Mouse (Mus musculus): ENCODE measurements around the gene Yars2. TPM values are rescaled to one million over a fixed set of nuclear protein-coding genes. Genes with fewer than 3 reads are reported as not detected.

Gene Yars2
- total and polyA plus RNA-seq, 3 experiments, result 48.2 to 49.2 TPM; not detected in 1

GRCm38 (mm10) chr16:16260882-16261281, 41.9 kb upstream of the Yars2 start:
- TF ChIP-seq KAT2A (conservative IDR thresholded peaks at IDR 0.05; ENCODE audit: low read depth, low read length) (no peak), MAFK (IDR thresholded peaks at IDR 0.05; ENCODE audit: borderline replicate concordance, low read depth, low read length) (no peak), NRF1 (IDR thresholded peaks at IDR 0.05; ENCODE audit: insufficient read depth, low read depth, low read length, poor library complexity, severe bottlenecking) (no peak), EP300 (IDR thresholded peaks at IDR 0.05; ENCODE audit: low read depth in 1 of 2, low read length in 2 of 2) (peak in 1 of 2 experiments; percentile 27; a peak in 3 of 4 replicates), CHD1 (IDR thresholded peaks at IDR 0.05; ENCODE audit: low read depth, low read length) (no peak), POLR2AphosphoS5 (IDR thresholded peaks at IDR 0.05; ENCODE audit: borderline replicate concordance, low read depth, low read length) (no peak), ELF1 (IDR thresholded peaks at IDR 0.05; ENCODE audit: low read depth, low read length) (no peak), GATA1 (IDR thresholded peaks at IDR 0.05; ENCODE audit: low read depth, low read length) (peak; percentile 33; the same call in 1 of the 2 replicates), RAD21 (IDR thresholded peaks at IDR 0.05; ENCODE audit: low read depth, low read length) (no peak), MYC (IDR thresholded peaks at IDR 0.05; ENCODE audit: low read depth, low read length) (no peak), ZKSCAN1 (IDR thresholded peaks at IDR 0.05; ENCODE audit: low read depth, low read length) (no peak), POLR2AphosphoS2 (IDR thresholded peaks at IDR 0.05; ENCODE audit: low read length) (no peak), ZC3H11A (IDR thresholded peaks at IDR 0.05; ENCODE audit: low read depth, low read length) (no peak), POLR2A (IDR thresholded peaks at IDR 0.05; ENCODE audit: control insufficient read depth in 1 of 2, insufficient read depth in 1 of 2, low read depth in 1 of 2, low read length in 2 of 2, poor library complexity in 1 of 2) (no peak)
- H3K4me1 ChIP-seq (ENCODE audit: control insufficient read depth in 1 of 2, insufficient read depth in 2 of 2, low read length in 2 of 2), result peaks cover 8 to 11% of the 10 kb centered on the region in 2 experiments; a peak in 3 of 4 replicates
- peak; percentile 60 for DNase-seq (ENCODE audit: low read depth, low spot score)
- no peak overlapping the region for H3K9ac ChIP-seq (ENCODE audit: control insufficient read depth, low read depth, low read length, poor library complexity, severe bottlenecking)
- no peaks in the 10 kb centered on the region; a peak in 1 of 4 replicates for H3K27me3 ChIP-seq (ENCODE audit: control insufficient read depth in 1 of 2, insufficient read depth in 2 of 2, low read length in 2 of 2)
- H3K4me3 ChIP-seq (ENCODE audit: control insufficient read depth in 1 of 2, insufficient read depth in 1 of 2, low read depth in 2 of 2, low read length in 2 of 2), result no peak overlapping the region
- H3K36me3 ChIP-seq (ENCODE audit: control insufficient read depth in 1 of 2, insufficient read depth in 2 of 2, low read length in 2 of 2), result peaks cover 0 to 14% of the 10 kb centered on the region in 2 experiments; a peak in 2 of 4 replicates
- no peaks in the 10 kb centered on the region for H3K9me3 ChIP-seq (replicated peaks; ENCODE audit: insufficient read depth, low read length)
- no peaks in the 10 kb centered on the region for H3K79me2 ChIP-seq (ENCODE audit: control insufficient read depth, insufficient read depth, low read length, poor library complexity)
- no peak overlapping the region for H3K27ac ChIP-seq (ENCODE audit: control insufficient read depth, low read depth, low read length)

GRCm38 (mm10) chr16:16261481-16261880, 41.3 kb upstream of the Yars2 start:
- Histone ChIP-seq H3K9me3 (replicated peaks; ENCODE audit: insufficient read depth, low read length) (no peaks in the 10 kb centered on the region), H3K9ac (ENCODE audit: control insufficient read depth, low read depth, low read length, poor library complexity, severe bottlenecking) (no peak overlapping the region), H3K4me3 (ENCODE audit: control insufficient read depth in 1 of 2, insufficient read depth in 1 of 2, low read depth in 2 of 2, low read length in 2 of 2) (no peak overlapping the region), H3K36me3 (ENCODE audit: control insufficient read depth in 1 of 2, insufficient read depth in 2 of 2, low read length in 2 of 2) (peaks cover 0 to 13% of the 10 kb centered on the region in 2 experiments; a peak in 2 of 4 replicates), H3K79me2 (ENCODE audit: control insufficient read depth, insufficient read depth, low read length, poor library complexity) (no peaks in the 10 kb centered on the region), H3K4me1 (ENCODE audit: control insufficient read depth in 1 of 2, insufficient read depth in 2 of 2, low read length in 2 of 2) (peaks cover 2 to 8% of the 10 kb centered on the region in 2 experiments; a peak in 3 of 4 replicates), H3K27me3 (ENCODE audit: control insufficient read depth in 1 of 2, insufficient read depth in 2 of 2, low read length in 2 of 2) (no peaks in the 10 kb centered on the region; a peak in 1 of 4 replicates), H3K27ac (ENCODE audit: control insufficient read depth, low read depth, low read length) (no peak overlapping the region)
- TF ChIP-seq NRF1 (IDR thresholded peaks at IDR 0.05; ENCODE audit: insufficient read depth, low read depth, low read length, poor library complexity, severe bottlenecking) (no peak), MAX (IDR thresholded peaks at IDR 0.05; ENCODE audit: low read length) (no peak), USF2 (IDR thresholded peaks at IDR 0.05; ENCODE audit: borderline replicate concordance in 1 of 2, insufficient read depth in 1 of 2, low read depth in 1 of 2, low read length in 2 of 2) (no peak), BHLHE40 (IDR thresholded peaks at IDR 0.05; ENCODE audit: borderline replicate concordance, low read depth, low read length) (no peak), POLR2AphosphoS5 (IDR thresholded peaks at IDR 0.05; ENCODE audit: borderline replicate concordance, low read depth, low read length) (no peak), ZC3H11A (IDR thresholded peaks at IDR 0.05; ENCODE audit: low read depth, low read length) (no peak), ZKSCAN1 (IDR thresholded peaks at IDR 0.05; ENCODE audit: low read depth, low read length) (no peak), MEF2A (IDR thresholded peaks at IDR 0.05; ENCODE audit: extremely low read depth, insufficient replicate concordance, low read depth, low read length, poor library complexity, severe bottlenecking) (no peak)
- DNase-seq (ENCODE audit: low read depth, low spot score), result no peak

Data from MEL (cell line).